Mouse (Mus musculus) gonadal fat pad, adult 2 months (tissue): ENCODE measurements around the gene Arfgap1. TPM values are rescaled to one million over a fixed set of nuclear protein-coding genes. Genes with fewer than 3 reads are reported as not detected.
A peak's percentile ranks its signal among the peaks of the same experiment; 100 is the strongest.

ENCODE experiments used
- DNase-seq: peaks from one replicate; pipeline ENCODE4 v3.0.0-alpha.2; 2012; ENCODE audit warnings: low read depth
- polyA plus RNA-seq: library from polyadenylated mRNA; depleted of rRNA; stranded (reverse); fragments of >200 nt; gene quantifications from 2 replicates; pipeline ENCODE4 v1.2.3, GENCODE M21; 2012; rRNA removed

Arfgap1 gene
- polyA plus RNA-seq: 85.3 and 109 TPM in 2 replicates

- DNase-seq: peak; percentile 49
These were observed at the start of gene Arfgap1 for GRCm38 (mm10) chr2:180967010-180967763. TSS of gene Arfgap1 (plus strand) at chr2:180967225.

GRCm38 (mm10) chr2:180919913-180920809 lies 46.9 kb upstream of the Arfgap1 start:
- DNase-seq: no peak

GRCm38 (mm10) chr2:180920810-180921400 lies 46.1 kb upstream of the Arfgap1 start, which contains the start of gene Ythdf1:
TSS of gene Ythdf1 (minus strand) at chr2:180920949.
- DNase-seq: peak; percentile 49

GRCm38 (mm10) chr2:180922739-180923138 lies 44.3 kb upstream of the Arfgap1 start:
- no peak for DNase-seq

- no peak for DNase-seq
These were observed 41.8 kb upstream of the Arfgap1 start for GRCm38 (mm10) chr2:180925176-180925575.

- DNase-seq: no peak
These were observed 38.3 kb upstream of the Arfgap1 start, which contains the start of gene Birc7 for GRCm38 (mm10) chr2:180928723-180929122. TSS of gene Birc7 (plus strand) at chr2:180929023.

GRCm38 (mm10) chr2:180932418-180932817 lies 34.6 kb upstream of the Arfgap1 start:
- DNase-seq: no peak

GRCm38 (mm10) chr2:180940187-180940586 lies 26.8 kb upstream of the Arfgap1 start:
- DNase-seq: no peak

- DNase-seq: no peak
These were observed 25.2 kb upstream of the Arfgap1 start for GRCm38 (mm10) chr2:180941869-180942268.

- no peak for DNase-seq
These were observed 17.1 kb upstream of the Arfgap1 start for GRCm38 (mm10) chr2:180949947-180950346.

GRCm38 (mm10) chr2:180952731-180953171 lies 14.3 kb upstream of the Arfgap1 start:
- DNase-seq: no peak

GRCm38 (mm10) chr2:180953638-180954037 lies 13.4 kb upstream of the Arfgap1 start:
- DNase-seq: no peak

GRCm38 (mm10) chr2:180954061-180955047 lies 12.7 kb upstream of the Arfgap1 start, which contains the start of gene Nkain4:
TSS of gene Nkain4 (minus strand) at chr2:180954699.
- DNase-seq: no peak

GRCm38 (mm10) chr2:180959605-180960004 lies 7.4 kb upstream of the Arfgap1 start:
- no peak for DNase-seq

GRCm38 (mm10) chr2:180960187-180960586 lies 6.8 kb upstream of the Arfgap1 start:
- no peak for DNase-seq

- no peak for DNase-seq
These were observed 4.3 kb upstream of the Arfgap1 start for GRCm38 (mm10) chr2:180962616-180963308.

- DNase-seq: no peak
These were observed 3.1 kb upstream of the Arfgap1 start for GRCm38 (mm10) chr2:180963956-180964355.

GRCm38 (mm10) chr2:180966092-180966882 lies 738 bp upstream of the Arfgap1 start:
- DNase-seq: no peak

GRCm38 (mm10) chr2:180981133-180981532 lies 14.1 kb downstream of the Arfgap1 start:
- no peak for DNase-seq
